Mouse (Mus musculus) heart, postnatal 36 days (tissue): ENCODE results near the gene Zfp574. TPM values are rescaled to one million over a fixed set of nuclear protein-coding genes. Genes with fewer than 3 reads are reported as not detected.

Experiments used
- DNase-seq, 2 experiments: peaks; one replicate each; pipeline ENCODE4 v3.0.0; 2021 to 2022
- intact Hi-C: fragments of 180-260 bp; cut with DNase I; formaldehyde crosslinking; loops from one replicate; pipeline ENCODE4 v1.15.1; 2025
- total RNA-seq, 2 experiments: library from RNA; stranded (reverse); gene quantifications; 2 replicates each; pipeline ENCODE4 v1.2.3; 2021

Zfp574 gene
- total RNA-seq, 2 experiments from 2014 or later, result 9.8 to 10.7 TPM

- DNase-seq, result no peak
- intact Hi-C loops, result loop anchor here (2.0 kb wide), 1 partner anchor 19 kb away; no protein-coding TSS in a partner anchor
These were observed 4.3 kb upstream of the Zfp574 start for GRCm38 (mm10) chr7:25067909-25068656.

- intact Hi-C loops, result no loop called here
- DNase-seq, result no peak
These were observed 3.6 kb upstream of the Zfp574 start for GRCm38 (mm10) chr7:25068724-25069123.

GRCm38 (mm10) chr7:25072716-25073390, 486 bp downstream of the Zfp574 start:
- intact Hi-C loops, result loop anchor here (5.0 to 10.0 kb wide), 3 partner anchors 171 to 582 kb away; partner anchors contain the start of genes Arhgef1, Bckdha and Exosc5
- peak; percentile 43 to 47 for DNase-seq

DNA sequence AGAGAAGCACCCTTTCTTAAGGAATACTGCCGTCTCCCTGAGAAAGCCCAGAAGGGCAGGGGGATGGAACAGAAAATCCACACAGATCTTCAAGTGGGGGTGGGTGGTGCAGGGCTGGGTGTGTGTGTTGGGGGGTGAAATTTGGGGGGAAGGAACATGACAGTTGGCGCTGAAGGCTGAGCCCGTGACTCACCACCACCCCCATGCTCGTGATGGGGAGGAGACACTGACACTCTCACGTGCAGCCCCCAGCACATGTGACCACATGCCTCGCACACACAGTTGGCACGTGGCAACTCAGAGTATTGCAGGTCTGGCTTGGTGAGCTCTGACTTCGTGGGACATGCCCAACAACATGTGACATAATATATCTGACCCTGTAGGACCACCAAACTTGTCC, 1.6 kb downstream of the Zfp574 start:
- DNase-seq, result no peak
- intact Hi-C loops, result loop anchor here (5.0 to 10.0 kb wide), 3 partner anchors 172 to 581 kb away; partner anchors contain the start of genes Arhgef1, Bckdha and Exosc5

DNA sequence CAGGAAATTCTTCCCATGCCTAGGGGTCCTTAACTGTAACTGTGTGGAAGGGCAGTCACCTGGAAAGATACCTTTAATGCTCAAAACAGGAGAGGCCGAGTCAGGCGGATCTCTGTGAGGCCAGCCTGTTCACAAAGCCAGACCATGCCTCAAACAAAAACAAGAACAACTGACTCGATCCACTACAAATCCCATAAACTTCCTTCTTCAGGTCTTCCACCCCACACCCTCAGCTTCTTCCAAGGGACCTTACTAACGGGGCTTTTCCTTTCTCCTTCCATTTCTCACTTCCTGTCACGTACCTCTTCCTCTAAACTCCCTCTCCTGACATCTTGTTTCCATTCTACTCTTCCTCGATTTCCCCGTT, 3.9 kb downstream of the Zfp574 start:
- peak in 1 of 2 experiments; percentile 21 for DNase-seq
- intact Hi-C loops, result loop anchor here (5.0 to 10.0 kb wide), 3 partner anchors 194 to 579 kb away; partner anchors contain the start of genes Bckdha, Exosc5 and Rps19

DNA sequence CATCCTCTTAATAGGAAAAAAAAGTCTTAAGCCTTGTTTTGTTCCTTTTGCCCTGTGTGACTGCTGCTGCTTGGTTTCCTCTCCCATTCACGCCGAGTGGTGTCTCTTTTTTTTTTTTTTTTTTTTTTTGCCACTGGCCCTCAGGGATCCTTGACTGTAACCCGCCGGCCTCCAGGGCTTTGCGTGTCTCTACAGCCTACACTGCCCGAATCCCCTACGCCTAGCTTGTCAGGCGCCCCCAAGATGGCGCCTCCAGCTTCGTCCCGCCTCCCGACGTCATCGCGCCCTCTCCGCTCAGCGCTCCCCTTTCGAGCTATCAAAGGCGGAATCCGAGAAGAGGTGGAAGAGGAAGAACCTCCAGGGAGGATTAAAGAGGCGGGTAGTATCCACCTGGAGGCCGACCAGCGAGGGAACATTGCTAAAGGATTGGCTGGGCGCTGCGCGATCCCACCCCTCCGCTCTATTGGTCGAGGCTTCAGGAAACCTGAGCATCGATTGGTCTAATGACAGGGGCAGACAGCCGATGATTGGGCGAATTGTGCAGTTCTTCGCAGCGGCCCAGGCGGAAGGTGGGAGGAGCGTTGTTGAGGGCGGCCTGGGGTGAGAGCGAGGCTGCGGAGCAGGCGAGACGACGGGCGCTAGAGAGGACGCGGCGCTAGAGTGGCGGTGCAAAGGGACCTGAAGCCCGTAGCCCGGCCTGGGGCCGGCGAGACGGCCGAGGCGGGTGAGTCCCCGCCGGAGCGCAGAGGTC, 4.5 kb downstream of the Zfp574 start:
- intact Hi-C loops, result loop anchor here (5.0 to 10.0 kb wide), 3 partner anchors 195 to 578 kb away; partner anchors contain the start of genes Bckdha, Exosc5 and Rps19
- DNase-seq, result peak; percentile 92 to 94

- DNase-seq, result no peak
- intact Hi-C loops, result loop anchor here (5.0 to 10.0 kb wide), 3 partner anchors 195 to 577 kb away; partner anchors contain the start of genes Bckdha, Exosc5 and Rps19
These were observed 5.0 kb downstream of the Zfp574 start for GRCm38 (mm10) chr7:25077414-25077755.

GRCm38 (mm10) chr7:25079496-25080026, 7.2 kb downstream of the Zfp574 start:
- DNase-seq, result no peak
- intact Hi-C loops, result loop anchor here (5.0 to 10.0 kb wide), 3 partner anchors 197 to 575 kb away; partner anchors contain the start of genes Bckdha, Exosc5 and Rps19

DNA sequence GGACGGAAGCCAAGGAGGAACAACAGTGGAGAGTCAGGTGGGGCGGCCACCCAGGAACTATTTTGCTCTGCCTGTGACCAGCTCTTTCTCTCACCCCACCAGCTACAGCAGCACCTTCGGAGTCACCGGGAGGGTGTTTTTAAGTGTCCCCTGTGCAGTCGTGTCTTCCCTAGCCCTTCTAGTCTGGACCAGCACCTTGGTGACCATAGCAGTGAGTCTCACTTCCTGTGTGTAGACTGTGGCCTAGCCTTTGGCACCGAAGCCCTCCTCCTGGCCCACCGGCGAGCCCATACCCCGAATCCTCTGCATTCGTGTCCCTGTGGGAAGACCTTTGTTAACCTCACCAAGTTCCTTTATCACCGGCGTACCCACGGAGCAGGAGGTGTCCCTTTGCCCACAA, 8.1 kb downstream of the Zfp574 start:
- DNase-seq, result no peak
- intact Hi-C loops, result no loop called here

DNA sequence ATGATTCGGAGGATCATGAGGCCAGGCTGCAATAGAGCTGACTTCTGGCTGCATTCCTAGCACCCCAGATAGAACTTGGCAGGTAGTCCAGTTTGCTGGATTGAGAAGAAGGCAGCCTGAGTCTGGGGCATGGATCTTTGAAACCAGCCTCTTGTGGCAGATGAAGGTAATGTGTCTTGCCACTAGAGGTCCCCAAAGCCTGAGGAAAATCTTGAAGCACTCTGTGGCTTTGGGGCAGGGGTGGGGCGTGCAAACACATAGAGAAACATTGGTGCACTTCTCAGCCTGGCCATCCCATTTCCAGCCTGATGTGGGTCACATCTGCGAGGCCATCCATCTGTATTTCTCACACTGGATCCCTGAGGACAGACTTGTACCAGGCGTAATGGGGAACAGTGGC, 10.1 kb downstream of the Zfp574 start:
- intact Hi-C loops, result no loop called here
- no peak for DNase-seq

GRCm38 (mm10) chr7:25084621-25085020, 12.3 kb downstream of the Zfp574 start:
- intact Hi-C loops, result no loop called here

DNA sequence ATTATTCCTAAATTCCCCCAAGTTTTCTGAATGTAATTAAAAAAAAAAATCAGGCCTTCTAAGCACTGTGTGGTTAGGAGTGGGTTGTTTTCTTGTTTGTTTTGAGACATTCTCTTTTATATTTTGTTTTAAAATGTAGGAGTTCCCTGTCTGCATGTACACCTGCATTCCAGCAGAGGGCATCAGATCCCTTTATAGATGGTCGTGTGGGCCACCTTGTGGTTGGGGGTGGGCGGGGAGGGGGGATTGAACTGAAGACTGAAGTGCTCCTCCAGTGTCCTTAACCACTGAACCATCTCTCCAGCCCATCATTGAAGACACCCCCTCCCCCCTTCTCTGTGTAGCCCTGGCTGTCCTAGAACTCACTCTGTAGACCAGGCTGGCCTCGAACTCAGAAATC, 14.3 kb downstream of the Zfp574 start:
- intact Hi-C loops, result loop anchor here (2.0 kb wide), 1 partner anchor 20 kb away; no protein-coding TSS in a partner anchor
- DNase-seq, result no peak

More at GRCm38 (mm10) chr7:25084621-25085020, 12.3 kb downstream of the Zfp574 start:
- DNase-seq, result no peak

GRCm38 (mm10) chr7:25087256-25087912, 15.0 kb downstream of the Zfp574 start:
- intact Hi-C loops, result loop anchor here (2.0 kb wide), 1 partner anchor 21 kb away; no protein-coding TSS in a partner anchor

DNA sequence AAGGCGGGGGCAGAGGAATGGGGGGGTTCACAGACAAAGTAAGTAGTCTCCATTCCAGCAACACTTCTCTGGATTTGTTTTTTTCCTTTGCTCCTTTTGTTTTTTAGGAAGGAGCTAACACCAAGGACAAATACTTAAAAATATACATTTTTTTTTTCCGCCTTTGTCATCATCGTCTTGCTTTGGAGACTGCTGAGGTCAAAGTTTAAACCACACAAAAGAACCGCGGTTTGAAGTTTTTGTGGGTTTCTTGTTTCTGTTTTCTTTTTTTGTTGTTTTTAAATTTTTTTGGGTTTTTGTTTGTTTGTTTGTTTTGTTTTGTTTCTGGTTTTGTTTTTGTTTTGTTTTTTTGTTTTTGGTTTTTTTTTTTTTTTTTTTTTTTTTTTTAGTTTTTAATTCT, 15.6 kb downstream of the Zfp574 start:
- DNase-seq, result no peak
- intact Hi-C loops, result loop anchor here (2.0 kb wide), 1 partner anchor 21 kb away; no protein-coding TSS in a partner anchor

More at GRCm38 (mm10) chr7:25087256-25087912, 15.0 kb downstream of the Zfp574 start:
- DNase-seq, result no peak

DNA sequence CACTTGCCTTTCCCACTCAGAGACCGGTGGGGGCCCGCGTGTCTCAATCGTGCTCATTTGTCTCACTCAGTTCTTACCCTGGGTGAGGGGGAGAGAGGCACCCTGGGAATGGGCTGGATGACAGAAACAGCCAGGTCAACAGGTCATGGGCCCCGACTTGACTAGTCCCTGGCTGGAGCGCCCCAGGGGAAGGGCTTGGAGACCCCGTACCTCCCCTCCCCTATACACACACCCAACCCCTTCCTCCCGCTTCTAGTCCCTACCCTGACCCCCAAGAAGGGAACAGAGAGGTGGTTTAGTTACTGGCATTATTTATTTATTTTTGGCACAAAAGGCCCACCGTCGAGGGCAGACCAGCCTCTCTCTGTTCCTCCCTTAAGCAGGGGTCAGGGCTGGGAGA, 16.2 kb downstream of the Zfp574 start:
- DNase-seq, result no peak

DNA sequence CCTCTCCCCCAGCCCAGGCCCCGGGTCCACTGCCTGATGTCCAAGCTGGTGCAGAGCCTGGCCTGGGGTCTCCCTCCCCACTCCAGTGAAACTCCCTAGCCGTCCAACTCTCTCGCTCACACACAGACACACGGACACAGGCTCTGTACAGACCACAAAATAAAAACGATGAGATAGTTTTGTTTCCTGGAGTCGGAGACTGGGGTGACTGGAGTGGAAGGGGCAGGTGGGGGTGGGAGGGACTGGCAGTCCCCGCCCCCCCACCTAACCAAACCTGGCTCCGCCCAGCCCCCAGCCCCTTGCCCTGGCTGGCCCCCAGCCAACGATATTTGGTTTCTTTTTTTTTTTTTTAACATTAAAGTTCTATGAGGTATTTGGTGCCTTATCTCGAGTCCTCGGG, 16.6 kb downstream of the Zfp574 start:
- DNase-seq, result no peak
- intact Hi-C loops, result no loop called here

More for the DNA sequence above, 16.2 kb downstream of the Zfp574 start:
- intact Hi-C loops, result no loop called here

DNA sequence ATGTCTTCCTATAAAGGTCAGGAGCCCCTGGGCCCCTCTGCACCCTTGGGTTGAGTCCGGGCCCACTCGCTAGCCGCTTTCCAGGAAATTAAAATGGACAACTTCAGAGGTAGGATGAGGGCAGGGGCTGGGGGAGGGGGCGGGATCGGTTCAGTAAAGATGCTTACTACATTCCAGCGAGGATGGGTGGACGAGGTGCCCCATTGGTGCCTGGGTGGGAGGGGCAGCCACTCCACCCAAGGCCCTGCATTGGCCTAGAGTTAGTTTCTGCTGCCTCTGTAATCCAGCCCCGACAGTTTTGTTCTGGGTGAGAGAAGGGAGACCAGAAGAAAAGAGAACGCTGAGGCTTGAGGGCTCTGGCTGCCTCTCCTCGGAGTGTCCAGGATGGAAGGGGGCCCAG, 17.5 kb downstream of the Zfp574 start:
- intact Hi-C loops, result no loop called here
- no peak for DNase-seq

DNA sequence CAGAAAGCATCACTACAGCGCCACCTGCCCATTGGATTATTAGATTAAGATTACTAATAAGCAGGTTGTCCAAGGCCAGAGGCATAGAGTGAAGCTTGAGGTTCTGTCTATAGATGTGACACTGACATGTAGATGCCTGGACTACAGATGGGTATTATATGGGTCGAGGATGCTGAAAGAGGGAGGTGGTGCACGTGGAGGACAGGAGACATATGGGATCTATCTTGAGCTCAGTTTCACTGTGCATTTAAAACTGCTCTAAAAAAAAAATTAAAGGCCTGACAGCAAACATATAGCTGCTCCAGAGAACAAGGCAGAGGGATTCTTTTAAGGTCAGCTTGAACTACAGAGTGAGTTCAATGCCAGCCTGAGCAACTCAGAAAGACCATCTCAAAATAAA, 25.8 kb downstream of the Zfp574 start:
- DNase-seq, result no peak
- intact Hi-C loops, result no loop called here

- no peak for DNase-seq
- intact Hi-C loops, result no loop called here
These were observed 27.2 kb downstream of the Zfp574 start for GRCm38 (mm10) chr7:25099581-25099980.
